Mouse (Mus musculus): ENCODE results near the gene Fkbp10. TPM values are rescaled to one million over a fixed set of nuclear protein-coding genes. Genes with fewer than 3 reads are reported as not detected.

Gene Fkbp10
- polyA plus RNA-seq (2015; fragmentation: Nextera tagmentation; extraction: Ambion mirVana) = 212 TPM in 2 replicates

DNA sequence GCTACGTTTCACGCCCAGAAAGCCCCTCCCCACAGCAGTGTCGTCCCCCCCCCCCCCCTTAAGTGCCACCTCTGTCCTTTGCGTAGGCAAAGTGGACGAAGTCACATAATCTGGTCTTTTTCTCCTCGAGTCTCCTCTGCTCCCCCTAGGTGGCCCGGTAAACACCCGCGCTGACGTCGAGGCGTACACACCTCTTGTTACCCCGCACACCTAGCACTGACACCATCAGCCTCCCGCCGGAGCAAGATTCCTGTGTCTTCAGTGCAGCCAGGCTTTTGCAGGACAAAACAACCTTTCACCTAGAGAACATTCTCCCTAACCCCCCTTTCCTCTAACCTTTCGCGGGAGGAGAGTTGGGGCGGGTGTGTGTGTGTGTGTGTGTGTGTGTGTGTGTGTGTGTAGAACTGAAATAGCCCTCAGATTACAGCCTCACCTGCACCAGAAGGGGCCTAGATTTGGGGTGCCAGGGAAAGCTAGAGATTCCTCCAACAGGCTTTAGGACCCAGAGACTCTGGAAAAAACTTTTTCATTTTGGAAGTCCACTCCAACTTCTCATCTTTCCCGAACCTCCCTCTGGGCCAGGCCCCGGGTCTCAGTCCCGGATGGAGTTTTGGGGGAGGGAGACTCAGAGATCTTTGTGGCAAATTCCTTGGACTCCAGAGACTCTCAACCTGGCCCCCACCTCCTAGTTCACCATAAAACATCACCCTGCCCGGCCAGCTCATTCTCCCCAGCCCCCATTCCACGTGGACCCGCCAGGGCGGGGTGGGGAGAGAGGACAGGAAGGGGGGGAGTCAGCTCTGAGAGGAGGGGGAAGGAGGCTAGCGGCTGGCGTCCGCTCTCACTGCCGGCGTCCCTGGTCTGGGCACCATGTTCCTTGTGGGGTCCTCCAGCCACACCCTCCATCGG is at the start of gene Fkbp10:
Gene Fkbp10 (plus strand): TSS at position 784 of the 909 bp plus-strand sequence.
- Histone ChIP-seq H3K36me3 (peaks cover 5% of the 10 kb centered on the region; the same call in 1 of the 2 replicates), H3K4me3 (replicated peaks) (peak within 1 kb of the TSS; percentile 57), H3K9me3 (replicated peaks) (no peaks in the 10 kb centered on the region), H3K4me1 (peaks cover 60% of the 10 kb centered on the region), H3K27ac (replicated peaks) (peak within 1 kb of the TSS; percentile 94), H3K27me3 (no peaks in the 10 kb centered on the region), H3K4me2 (replicated peaks) (peak within 1 kb of the TSS; percentile 79), H3K9ac (peak within 1 kb of the TSS; percentile 66)
- peak; percentile 64 for ATAC-seq (ENCODE audit: insufficient number of reproducible peaks, low FRiP score, low TSS enrichment, low read depth)
- WGBS = under 1% methylated on average over 31 of the region's 31 CpGs

- Histone ChIP-seq H3K9me3 (replicated peaks) (no peaks in the 10 kb centered on the region), H3K4me2 (replicated peaks) (no peak overlapping the region), H3K36me3 (peaks cover 50% of the 10 kb centered on the region), H3K27me3 (no peaks in the 10 kb centered on the region), H3K4me3 (replicated peaks) (no peak overlapping the region), H3K9ac (no peak overlapping the region), H3K27ac (replicated peaks) (no peak overlapping the region), H3K4me1 (no peaks in the 10 kb centered on the region)
- ATAC-seq (ENCODE audit: insufficient number of reproducible peaks, low FRiP score, low TSS enrichment, low read depth) = no peak
- WGBS = 78% methylated on average over 7 of the region's 7 CpGs
These were observed 46.4 kb upstream of the Fkbp10 start for GRCm38 (mm10) chr11:100369145-100369544.

DNA sequence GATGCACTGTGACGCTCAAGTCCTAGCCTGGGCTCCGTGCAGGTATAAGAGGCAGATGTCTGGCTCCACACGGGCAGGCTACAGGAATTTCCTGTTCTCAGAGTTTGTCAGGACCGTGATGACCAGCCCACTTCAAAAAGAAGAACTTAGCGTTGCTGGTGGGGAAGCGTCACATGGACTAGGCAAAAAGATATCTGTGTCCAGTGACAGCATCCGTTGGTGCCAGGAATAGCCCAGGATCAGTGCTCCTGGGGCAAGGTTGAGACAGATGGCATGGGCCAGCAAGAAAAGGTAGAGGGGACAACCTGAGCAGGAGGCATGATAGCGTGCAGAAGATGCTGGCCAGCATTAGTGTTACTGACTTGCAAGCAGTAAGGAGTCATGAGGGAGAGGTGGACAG is 45.7 kb upstream of the Fkbp10 start:
- Histone ChIP-seq H3K4me1 (no peaks in the 10 kb centered on the region), H3K27me3 (no peaks in the 10 kb centered on the region), H3K9ac (no peak overlapping the region), H3K9me3 (replicated peaks) (no peaks in the 10 kb centered on the region), H3K36me3 (peaks cover 53% of the 10 kb centered on the region), H3K4me2 (replicated peaks) (no peak overlapping the region), H3K4me3 (replicated peaks) (no peak overlapping the region), H3K27ac (replicated peaks) (no peak overlapping the region)
- 73% methylated on average over 8 of the region's 8 CpGs for WGBS
- no peak for ATAC-seq (ENCODE audit: insufficient number of reproducible peaks, low FRiP score, low TSS enrichment, low read depth)

DNA sequence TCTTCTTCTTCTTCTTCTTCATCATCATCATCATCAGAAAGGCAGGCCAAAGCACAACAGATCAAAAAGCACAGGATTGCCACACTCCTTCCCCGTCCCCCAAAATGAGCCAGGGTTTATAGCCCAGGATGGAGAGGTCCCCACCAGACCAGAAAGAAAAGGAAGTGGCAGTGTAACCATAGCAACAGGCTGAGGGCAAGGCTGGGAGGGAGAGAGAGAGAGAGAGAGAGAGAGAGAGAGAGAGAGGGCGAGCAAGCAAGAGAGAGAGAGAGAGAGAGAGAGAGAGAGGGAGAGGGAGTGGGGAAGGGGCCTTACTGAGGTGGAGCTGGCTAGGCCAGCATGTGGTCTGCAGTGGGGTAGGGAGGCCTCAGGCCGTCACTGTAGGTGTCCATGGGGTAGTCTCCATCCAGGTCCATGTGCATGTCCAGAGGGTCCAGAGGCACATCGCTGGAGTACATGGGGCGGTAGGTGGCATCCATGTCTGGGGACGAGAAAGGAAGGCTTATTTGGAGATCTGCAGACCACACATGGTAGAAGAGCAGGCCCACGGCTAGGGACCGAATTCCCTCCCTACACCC is 43.4 kb upstream of the Fkbp10 start:
- H3K4me1 ChIP-seq = no peaks in the 10 kb centered on the region
- ATAC-seq (ENCODE audit: insufficient number of reproducible peaks, low FRiP score, low TSS enrichment, low read depth) = no peak
- H3K4me3 ChIP-seq (replicated peaks) = no peak overlapping the region
- WGBS = 72% methylated on average over 8 of the region's 8 CpGs
- no peaks in the 10 kb centered on the region for H3K9me3 ChIP-seq (replicated peaks)
- H3K36me3 ChIP-seq = peaks cover 72% of the 10 kb centered on the region
- no peak overlapping the region for H3K9ac ChIP-seq
- H3K4me2 ChIP-seq (replicated peaks) = no peak overlapping the region
- no peaks in the 10 kb centered on the region for H3K27me3 ChIP-seq
- H3K27ac ChIP-seq (replicated peaks) = no peak overlapping the region

GRCm38 (mm10) chr11:100375127-100375526 is 40.4 kb upstream of the Fkbp10 start:
- Histone ChIP-seq H3K27ac (replicated peaks) (no peak overlapping the region), H3K9ac (no peak overlapping the region), H3K4me2 (replicated peaks) (no peak overlapping the region), H3K4me1 (no peaks in the 10 kb centered on the region), H3K36me3 (peaks cover 88% of the 10 kb centered on the region), H3K9me3 (replicated peaks) (no peaks in the 10 kb centered on the region), H3K27me3 (no peaks in the 10 kb centered on the region), H3K4me3 (replicated peaks) (no peak overlapping the region)
- WGBS = 87% methylated on average over 9 of the region's 9 CpGs
- no peak for ATAC-seq (ENCODE audit: insufficient number of reproducible peaks, low FRiP score, low TSS enrichment, low read depth)

DNA sequence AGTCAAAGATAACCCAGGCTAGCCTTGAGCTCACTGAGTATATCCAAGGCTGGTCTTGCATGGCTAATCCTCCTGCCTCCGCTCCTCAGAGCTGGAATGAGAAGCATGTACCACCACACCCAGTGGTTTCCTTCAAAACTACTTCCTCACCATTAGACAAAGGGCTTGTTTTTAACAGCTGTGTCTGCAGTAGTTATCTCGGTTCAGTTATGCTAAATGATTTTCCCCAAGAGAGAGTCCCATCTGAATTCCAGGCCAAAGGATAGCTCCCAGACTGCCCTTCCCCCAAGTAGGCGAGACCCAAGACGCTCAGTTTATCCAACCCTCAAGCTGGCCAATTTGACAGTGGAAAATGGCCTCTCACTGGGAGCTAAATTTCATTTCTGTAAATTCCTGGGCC is 39.5 kb upstream of the Fkbp10 start:
- no peak overlapping the region for H3K4me2 ChIP-seq (replicated peaks)
- no peaks in the 10 kb centered on the region for H3K4me1 ChIP-seq
- 65% methylated on average over 4 of the region's 4 CpGs for WGBS
- ATAC-seq (ENCODE audit: insufficient number of reproducible peaks, low FRiP score, low TSS enrichment, low read depth) = no peak
- no peak overlapping the region for H3K4me3 ChIP-seq (replicated peaks)
- H3K9me3 ChIP-seq (replicated peaks) = no peaks in the 10 kb centered on the region
- no peaks in the 10 kb centered on the region for H3K27me3 ChIP-seq
- H3K9ac ChIP-seq = no peak overlapping the region
- peaks cover 89% of the 10 kb centered on the region for H3K36me3 ChIP-seq
- H3K27ac ChIP-seq (replicated peaks) = no peak overlapping the region

GRCm38 (mm10) chr11:100376746-100377389 is 38.6 kb upstream of the Fkbp10 start:
- Histone ChIP-seq H3K36me3 (peaks cover 87% of the 10 kb centered on the region), H3K4me2 (replicated peaks) (no peak overlapping the region), H3K9me3 (replicated peaks) (no peaks in the 10 kb centered on the region), H3K4me1 (no peaks in the 10 kb centered on the region), H3K27ac (replicated peaks) (no peak overlapping the region), H3K4me3 (replicated peaks) (no peak overlapping the region), H3K9ac (no peak overlapping the region), H3K27me3 (no peaks in the 10 kb centered on the region)
- WGBS = 87% methylated on average over 21 of the region's 21 CpGs
- ATAC-seq (ENCODE audit: insufficient number of reproducible peaks, low FRiP score, low TSS enrichment, low read depth) = no peak

DNA sequence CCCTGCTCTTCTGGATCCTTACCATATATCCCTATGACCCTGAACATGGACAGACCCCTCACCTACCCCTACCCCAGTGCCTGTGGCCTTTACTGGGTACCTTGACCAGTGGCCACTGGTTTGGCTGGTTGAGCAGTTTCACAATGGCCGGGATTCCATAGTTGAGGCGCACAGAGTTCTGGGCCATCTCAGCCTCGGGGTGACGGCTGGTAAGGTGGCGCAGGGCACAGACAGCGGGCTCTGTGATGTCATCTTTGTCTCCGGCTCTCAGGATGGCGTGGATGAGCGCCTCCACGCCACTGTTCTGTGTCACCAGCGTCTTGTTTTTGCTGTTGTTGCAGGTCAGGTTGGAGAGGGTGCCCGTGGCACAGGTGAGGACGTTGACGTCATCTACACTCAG is 37.5 kb upstream of the Fkbp10 start:
- WGBS = 92% methylated on average over 14 of the region's 14 CpGs
- Histone ChIP-seq H3K27me3 (no peaks in the 10 kb centered on the region), H3K36me3 (peaks cover 86% of the 10 kb centered on the region), H3K27ac (replicated peaks) (no peak overlapping the region), H3K4me3 (replicated peaks) (no peak overlapping the region), H3K4me1 (no peaks in the 10 kb centered on the region), H3K4me2 (replicated peaks) (no peak overlapping the region), H3K9ac (no peak overlapping the region), H3K9me3 (replicated peaks) (no peaks in the 10 kb centered on the region)
- no peak for ATAC-seq (ENCODE audit: insufficient number of reproducible peaks, low FRiP score, low TSS enrichment, low read depth)

DNA sequence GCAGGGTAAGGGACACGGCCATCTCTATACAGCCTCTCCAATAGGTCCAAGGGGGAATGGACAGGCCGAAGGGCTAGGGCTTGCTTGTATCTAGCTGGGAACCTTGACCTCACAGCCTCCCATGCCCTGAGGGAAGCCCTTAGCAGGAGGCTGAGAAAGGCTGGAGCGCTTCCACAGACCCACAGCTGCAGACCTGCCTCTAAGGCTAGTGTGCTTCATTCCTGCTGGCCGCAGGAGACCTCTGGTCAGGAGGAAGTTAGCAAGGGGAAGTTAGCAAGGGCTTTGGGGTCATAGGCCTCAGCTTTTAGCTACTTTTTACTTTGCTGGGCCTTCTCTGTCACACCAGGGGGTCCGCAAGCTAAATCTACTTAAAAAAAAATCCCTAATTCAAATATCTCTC is 37.1 kb upstream of the Fkbp10 start:
- no peak overlapping the region for H3K4me3 ChIP-seq (replicated peaks)
- no peaks in the 10 kb centered on the region for H3K9me3 ChIP-seq (replicated peaks)
- no peak overlapping the region for H3K27ac ChIP-seq (replicated peaks)
- H3K4me1 ChIP-seq = no peaks in the 10 kb centered on the region
- H3K27me3 ChIP-seq = no peaks in the 10 kb centered on the region
- 88% methylated on average over 5 of the region's 5 CpGs for WGBS
- no peak overlapping the region for H3K9ac ChIP-seq
- no peak overlapping the region for H3K4me2 ChIP-seq (replicated peaks)
- peaks cover 86% of the 10 kb centered on the region for H3K36me3 ChIP-seq
- no peak for ATAC-seq (ENCODE audit: insufficient number of reproducible peaks, low FRiP score, low TSS enrichment, low read depth)

GRCm38 (mm10) chr11:100379311-100379710 is 36.2 kb upstream of the Fkbp10 start:
- ATAC-seq (ENCODE audit: insufficient number of reproducible peaks, low FRiP score, low TSS enrichment, low read depth) = no peak
- no peaks in the 10 kb centered on the region for H3K9me3 ChIP-seq (replicated peaks)
- no peaks in the 10 kb centered on the region for H3K4me1 ChIP-seq
- no peak overlapping the region for H3K27ac ChIP-seq (replicated peaks)
- no peak overlapping the region for H3K9ac ChIP-seq
- H3K4me3 ChIP-seq (replicated peaks) = no peak overlapping the region
- peaks cover 85% of the 10 kb centered on the region for H3K36me3 ChIP-seq
- no peaks in the 10 kb centered on the region for H3K27me3 ChIP-seq
- H3K4me2 ChIP-seq (replicated peaks) = no peak overlapping the region
- 85% methylated on average over 4 of the region's 4 CpGs for WGBS

DNA sequence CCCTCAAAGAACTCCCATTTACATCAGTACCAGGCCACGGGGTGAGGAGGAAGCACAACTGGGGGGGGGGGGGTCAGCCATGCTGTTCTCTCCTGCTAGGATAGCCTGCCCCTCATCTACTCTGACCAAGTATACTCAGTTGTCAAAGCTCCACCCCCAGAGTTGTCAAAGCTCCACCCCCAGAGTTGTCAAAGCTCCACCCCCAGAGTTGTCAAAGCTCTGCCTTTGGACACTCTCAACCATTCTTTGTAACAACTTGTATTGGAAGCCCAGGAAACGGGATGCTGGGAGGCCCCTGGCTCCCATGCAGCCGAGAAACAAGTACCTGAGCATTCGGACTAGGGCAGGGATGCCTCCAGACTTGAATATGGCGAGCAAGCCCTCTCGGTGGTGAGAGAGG is 32.8 kb upstream of the Fkbp10 start:
- Histone ChIP-seq H3K9me3 (replicated peaks) (no peaks in the 10 kb centered on the region), H3K9ac (no peak overlapping the region), H3K27me3 (no peaks in the 10 kb centered on the region), H3K4me1 (peaks cover 14% of the 10 kb centered on the region), H3K36me3 (peaks cover 75% of the 10 kb centered on the region), H3K27ac (replicated peaks) (no peak overlapping the region), H3K4me2 (replicated peaks) (no peak overlapping the region), H3K4me3 (replicated peaks) (no peak overlapping the region)
- WGBS = 88% methylated on average over 6 of the region's 6 CpGs
- ATAC-seq (ENCODE audit: insufficient number of reproducible peaks, low FRiP score, low TSS enrichment, low read depth) = no peak
